Mouse (Mus musculus): ENCODE measurements at regions not wholly inside any gene's neighbourhood (a gene's known extent, or its start where the extent isn't known, plus 50 kb on each side); places are given as distances from the start of the nearest gene placed in this dataset.

DNA sequence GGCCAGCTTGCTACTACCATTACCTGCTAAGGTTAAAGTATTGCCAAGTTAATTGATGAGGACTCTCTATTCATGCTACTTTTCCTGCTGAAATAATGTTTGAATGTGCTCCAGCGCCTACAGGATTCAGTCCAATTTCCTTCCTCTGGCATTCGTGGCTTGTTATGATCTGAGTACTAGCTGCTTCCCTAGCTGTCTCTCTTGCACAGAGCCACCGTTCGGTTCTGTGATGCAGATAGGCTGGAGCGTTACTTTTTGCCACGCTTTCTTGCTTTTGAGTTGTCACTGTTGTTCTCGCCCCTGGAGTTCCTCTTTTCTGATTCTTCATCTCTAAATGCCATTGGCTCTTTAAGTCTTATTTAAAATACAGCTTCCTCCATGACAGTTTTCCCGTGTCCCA is 279.3 kb downstream of the Olfm4 start:
- Histone ChIP-seq H3K9ac (no peak overlapping the region), H3K27me3 (no peaks in the 10 kb centered on the region), H3K4me1 (peaks cover 12% of the 10 kb centered on the region), H3K4me3 (no peak overlapping the region), H3K27ac (no peak overlapping the region), H3K36me3 (no peaks in the 10 kb centered on the region), H3K4me2 (replicated peaks) (no peak overlapping the region), H3K9me3 (replicated peaks) (no peaks in the 10 kb centered on the region)
- 62% methylated on average over 8 of the region's 8 CpGs for WGBS
- ATAC-seq (ENCODE audit: low FRiP score): no peak

DNA sequence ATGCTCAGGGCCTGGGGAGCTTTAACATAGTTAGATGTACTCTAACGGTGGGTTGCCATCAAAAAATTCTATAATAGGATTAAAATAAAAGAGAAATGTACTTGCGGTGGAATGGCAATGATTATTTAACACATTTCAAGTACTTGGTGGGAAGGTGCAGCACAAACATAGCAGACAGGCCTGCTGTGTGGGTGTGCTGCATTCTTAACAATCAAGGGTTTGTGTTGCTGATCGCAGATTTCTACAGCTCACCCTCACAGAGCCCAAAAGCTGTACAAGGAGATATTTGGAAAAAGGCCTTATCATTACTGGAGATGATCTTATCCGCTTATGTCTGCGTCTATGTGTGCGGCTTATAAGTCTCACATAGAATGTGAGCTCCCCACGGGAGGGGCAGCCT is 281.2 kb downstream of the Olfm4 start:
- H3K4me2 ChIP-seq (replicated peaks): no peak overlapping the region
- ATAC-seq (ENCODE audit: low FRiP score): no peak

DNA sequence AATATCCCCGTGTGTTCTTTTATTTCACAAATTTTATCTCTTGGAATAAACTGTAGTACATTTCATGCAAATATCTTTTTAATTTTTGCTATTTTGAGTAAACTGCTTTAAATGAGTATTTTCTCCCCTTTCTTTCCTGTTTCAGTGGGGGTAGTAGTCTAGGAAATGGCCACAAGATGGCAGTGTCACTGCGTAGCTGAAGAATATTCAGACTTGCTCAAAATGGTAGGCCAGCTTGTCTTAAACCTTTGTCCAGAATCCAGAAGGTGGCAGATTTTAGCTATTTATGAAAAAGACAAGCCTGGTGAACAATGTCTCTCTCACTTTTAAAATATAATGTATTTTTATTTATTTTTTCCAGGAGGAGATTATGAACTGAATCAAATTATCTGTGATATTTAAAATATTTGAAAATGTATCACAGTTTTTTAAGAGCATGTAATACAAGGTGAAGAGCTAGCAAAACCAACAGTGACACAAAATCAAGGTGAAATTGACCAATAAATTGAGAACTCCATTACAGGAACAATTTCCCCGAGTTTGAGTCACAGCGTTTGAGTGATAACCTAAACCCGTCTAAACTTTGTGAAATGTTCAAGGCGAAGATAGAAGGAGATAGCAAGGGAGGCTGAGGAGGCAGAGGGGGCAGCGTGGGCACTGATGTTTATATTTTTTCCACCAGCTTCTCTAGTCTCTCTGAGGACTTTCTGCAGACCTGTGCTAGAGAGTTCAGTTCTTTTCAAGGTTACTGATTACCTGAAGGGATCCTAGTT is 285.5 kb downstream of the Olfm4 start:
- Histone ChIP-seq H3K9ac (no peak overlapping the region), H3K4me1 (peaks cover 11% of the 10 kb centered on the region; the same call in 1 of the 2 replicates), H3K4me2 (replicated peaks) (peak overlapping the region; percentile 31; the same call in 1 of the 2 replicates), H3K27me3 (no peaks in the 10 kb centered on the region), H3K27ac (no peak overlapping the region), H3K36me3 (no peaks in the 10 kb centered on the region), H3K4me3 (no peak overlapping the region), H3K9me3 (replicated peaks) (no peaks in the 10 kb centered on the region)
- 49% methylated on average over 7 of the region's 7 CpGs for WGBS
- peak; percentile 59 for ATAC-seq (ENCODE audit: low FRiP score)

More for the DNA sequence above, 281.2 kb downstream of the Olfm4 start:
- Histone ChIP-seq H3K4me1 (peaks cover 19% of the 10 kb centered on the region), H3K4me3 (no peak overlapping the region), H3K36me3 (no peaks in the 10 kb centered on the region), H3K9ac (no peak overlapping the region), H3K9me3 (replicated peaks) (no peaks in the 10 kb centered on the region), H3K27ac (no peak overlapping the region), H3K27me3 (no peaks in the 10 kb centered on the region)
- 83% methylated on average over 7 of the region's 7 CpGs for WGBS

DNA sequence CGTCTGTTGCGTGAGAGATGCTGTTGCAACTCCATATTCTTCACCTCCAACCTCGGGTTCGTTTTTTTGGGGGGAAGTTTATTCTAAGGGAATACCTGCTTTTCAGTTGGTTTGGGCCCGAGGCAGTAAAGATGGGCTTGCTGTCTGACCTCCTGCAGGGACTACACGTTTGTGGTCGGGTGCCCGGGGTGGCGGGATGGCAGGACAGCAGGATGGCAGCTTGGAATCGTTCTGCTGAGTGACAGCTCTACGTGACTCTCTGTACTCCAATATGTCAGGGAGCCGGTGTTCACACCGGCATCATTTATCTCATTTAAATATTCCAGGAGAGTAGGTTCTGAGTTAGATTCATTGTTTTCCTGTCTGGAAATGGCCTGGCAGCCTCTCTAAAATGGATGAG is 286.2 kb downstream of the Olfm4 start:
- no peaks in the 10 kb centered on the region for H3K9me3 ChIP-seq (replicated peaks)

DNA sequence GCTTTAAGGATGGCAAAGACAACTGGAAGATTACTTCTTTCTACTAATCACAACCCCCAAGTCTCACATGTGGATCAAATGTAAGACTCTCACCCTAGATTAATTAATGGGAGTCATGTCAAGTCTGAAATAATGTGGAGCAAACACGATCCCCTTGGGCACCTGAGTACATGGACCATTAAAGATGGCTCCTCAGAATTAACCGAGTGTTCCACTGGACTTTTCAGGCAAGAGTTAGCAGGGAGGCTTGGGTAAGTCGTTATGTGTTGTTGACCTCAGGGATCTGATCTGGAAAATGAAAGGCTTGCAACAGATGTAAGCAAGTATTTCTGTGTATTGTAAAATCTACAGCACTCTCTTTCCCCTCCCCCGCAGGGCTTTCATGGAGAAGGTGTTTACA is 296.3 kb downstream of the Olfm4 start:
- Histone ChIP-seq H3K4me2 (replicated peaks) (no peak overlapping the region), H3K9me3 (replicated peaks) (no peaks in the 10 kb centered on the region), H3K4me3 (no peak overlapping the region), H3K36me3 (no peaks in the 10 kb centered on the region), H3K4me1 (no peaks in the 10 kb centered on the region), H3K27me3 (no peaks in the 10 kb centered on the region), H3K9ac (no peak overlapping the region), H3K27ac (no peak overlapping the region)
- no peak for ATAC-seq (ENCODE audit: low FRiP score)
- WGBS: 73% methylated on average over 4 of the region's 4 CpGs

More for the DNA sequence above, 286.2 kb downstream of the Olfm4 start:
- H3K36me3 ChIP-seq: no peaks in the 10 kb centered on the region
- no peak overlapping the region for H3K4me3 ChIP-seq
- peak overlapping the region; percentile 31 for H3K4me2 ChIP-seq (replicated peaks)
- H3K4me1 ChIP-seq: peaks cover 11% of the 10 kb centered on the region; the same call in 1 of the 2 replicates
- WGBS: 47% methylated on average over 13 of the region's 13 CpGs
- no peaks in the 10 kb centered on the region for H3K27me3 ChIP-seq
- H3K27ac ChIP-seq: no peak overlapping the region
- ATAC-seq (ENCODE audit: low FRiP score): 0 out of 2 replicates have a peak, but pooled peaks have one; percentile 41
- H3K9ac ChIP-seq: no peak overlapping the region

DNA sequence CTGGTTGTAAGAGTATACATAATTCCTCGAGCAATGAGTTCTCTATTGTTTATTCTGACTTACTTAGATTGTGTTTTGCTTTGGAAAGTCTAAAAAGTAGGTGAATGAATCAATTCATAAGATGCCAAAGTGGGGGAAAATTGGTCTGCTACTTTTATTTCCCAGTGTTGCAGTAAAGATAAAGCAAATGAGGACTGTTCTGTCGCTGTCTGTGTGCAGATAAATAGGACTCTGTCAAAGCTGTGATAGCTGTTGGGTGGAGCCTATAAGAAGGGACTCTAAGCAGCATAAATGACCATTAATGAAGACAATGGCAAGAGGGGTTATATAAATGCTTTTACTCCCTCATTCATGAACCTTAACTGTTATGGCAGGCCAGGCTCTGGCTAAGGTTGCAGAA is 299.8 kb downstream of the Olfm4 start:
- Histone ChIP-seq H3K27ac (no peak overlapping the region), H3K4me3 (no peak overlapping the region), H3K36me3 (no peaks in the 10 kb centered on the region), H3K9ac (no peak overlapping the region), H3K9me3 (replicated peaks) (no peaks in the 10 kb centered on the region), H3K4me1 (no peaks in the 10 kb centered on the region), H3K27me3 (no peaks in the 10 kb centered on the region), H3K4me2 (replicated peaks) (no peak overlapping the region)
- ATAC-seq (ENCODE audit: low FRiP score): no peak
- 67% methylated on average over 2 of the region's 2 CpGs for WGBS

DNA sequence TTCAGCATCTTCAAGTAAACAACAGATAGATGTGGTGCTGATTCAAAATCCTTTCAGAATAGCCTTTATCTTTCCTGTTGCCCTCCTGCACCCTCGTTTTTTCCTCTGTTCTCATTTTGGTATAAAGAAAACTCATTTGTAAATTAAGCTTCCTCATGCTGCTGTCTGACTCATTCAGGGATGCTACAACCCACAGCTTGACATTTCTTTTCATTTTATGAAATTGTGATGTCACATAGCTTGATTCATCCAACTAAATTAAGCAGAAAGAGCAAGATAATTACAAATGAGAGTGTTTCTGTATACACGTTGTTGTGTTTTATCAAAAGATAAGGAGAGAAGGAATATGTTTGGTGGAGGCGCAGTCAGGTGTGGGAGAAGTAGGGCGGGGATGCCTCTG is 307.5 kb downstream of the Olfm4 start:
- WGBS: 83% methylated on average over 4 of the region's 4 CpGs
- H3K4me1 ChIP-seq: no peaks in the 10 kb centered on the region
- H3K4me2 ChIP-seq (replicated peaks): no peak overlapping the region
- no peaks in the 10 kb centered on the region for H3K9me3 ChIP-seq (replicated peaks)
- H3K36me3 ChIP-seq: no peaks in the 10 kb centered on the region
- no peak for ATAC-seq (ENCODE audit: low FRiP score)
- H3K27ac ChIP-seq: no peak overlapping the region
- H3K4me3 ChIP-seq: no peak overlapping the region
- H3K27me3 ChIP-seq: no peaks in the 10 kb centered on the region
- no peak overlapping the region for H3K9ac ChIP-seq

DNA sequence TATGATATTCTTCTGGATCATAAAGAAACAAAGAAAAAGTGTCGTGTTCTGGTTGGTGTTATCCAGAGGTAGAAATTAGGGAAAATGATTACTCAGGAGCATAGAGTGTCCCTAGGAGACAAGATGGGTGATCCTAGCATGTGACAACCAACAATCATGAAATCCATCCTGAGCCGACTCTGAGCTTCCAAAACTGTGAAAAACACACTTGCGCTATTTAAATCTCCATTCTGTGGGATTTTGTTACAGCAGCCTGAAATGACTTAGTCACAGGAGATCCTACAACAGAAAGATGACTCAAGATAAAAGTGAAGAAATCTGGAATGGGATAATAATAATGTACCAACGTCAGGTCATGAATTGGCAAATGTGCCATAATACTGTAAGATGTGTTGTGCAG is 309.5 kb downstream of the Olfm4 start:
- no peak overlapping the region for H3K4me2 ChIP-seq (replicated peaks)
- no peak overlapping the region for H3K27ac ChIP-seq
- no peaks in the 10 kb centered on the region for H3K9me3 ChIP-seq (replicated peaks)
- H3K36me3 ChIP-seq: no peaks in the 10 kb centered on the region
- H3K4me3 ChIP-seq: no peak overlapping the region
- no peak for ATAC-seq (ENCODE audit: low FRiP score)
- 92% methylated on average over 4 of the region's 4 CpGs for WGBS
- H3K4me1 ChIP-seq: no peaks in the 10 kb centered on the region
- H3K9ac ChIP-seq: no peak overlapping the region
- H3K27me3 ChIP-seq: no peaks in the 10 kb centered on the region

DNA sequence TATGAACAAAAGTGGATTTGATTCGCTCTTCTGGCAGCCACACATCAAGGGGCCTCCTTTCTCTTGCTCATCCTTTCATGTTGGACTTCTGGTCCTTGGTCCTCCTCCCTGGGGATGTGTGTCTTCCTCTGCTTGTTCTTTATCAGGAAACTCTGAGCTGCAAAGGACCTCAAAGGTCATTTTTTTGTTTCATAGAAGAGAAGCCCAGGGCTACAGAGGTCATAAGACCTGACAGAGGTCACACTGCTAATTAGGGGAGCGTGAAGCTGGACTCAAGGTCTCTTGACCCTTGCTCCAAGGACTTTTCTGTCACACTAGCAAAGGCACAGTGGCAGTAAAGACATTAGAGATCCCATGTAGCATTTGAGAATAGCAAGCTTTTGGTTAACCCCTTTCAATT is 345.8 kb downstream of the Olfm4 start:
- H3K4me2 ChIP-seq (replicated peaks): no peak overlapping the region
- H3K9ac ChIP-seq: no peak overlapping the region
- H3K4me1 ChIP-seq: no peaks in the 10 kb centered on the region
- H3K36me3 ChIP-seq: no peaks in the 10 kb centered on the region
- no peak overlapping the region for H3K27ac ChIP-seq
- no peak for ATAC-seq (ENCODE audit: low FRiP score)
- H3K27me3 ChIP-seq: no peaks in the 10 kb centered on the region
- WGBS: 14% methylated on average over 2 of the region's 2 CpGs
- H3K9me3 ChIP-seq (replicated peaks): no peaks in the 10 kb centered on the region
- no peak overlapping the region for H3K4me3 ChIP-seq

DNA sequence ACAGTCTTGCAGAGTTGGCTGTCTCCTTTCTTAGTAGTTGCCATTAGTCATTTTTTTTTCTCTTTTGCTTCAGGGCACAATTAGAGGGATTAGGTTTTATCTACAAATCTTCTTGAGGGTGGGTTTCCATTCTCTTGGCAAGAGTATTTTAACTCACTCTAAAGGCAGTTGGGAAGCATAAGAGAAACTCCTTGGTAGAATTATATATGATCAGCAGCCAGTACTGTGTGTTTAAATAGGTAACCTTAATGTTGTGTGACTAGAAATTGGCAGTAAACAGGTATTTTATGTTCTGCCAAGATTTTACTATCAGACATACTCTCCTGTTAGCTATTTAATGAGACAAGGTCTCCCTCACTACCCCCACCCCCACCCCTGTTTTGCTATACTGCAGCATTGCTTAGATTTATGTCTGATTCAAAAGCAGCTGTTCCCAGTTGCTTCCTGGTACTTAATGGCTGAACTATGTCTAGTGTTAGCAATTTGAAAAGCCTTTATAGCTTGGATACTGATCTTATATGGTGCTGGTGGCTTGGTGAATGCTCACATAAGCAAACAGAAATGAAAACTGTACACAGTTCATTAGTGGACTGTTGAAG is 378.2 kb downstream of the Olfm4 start:
- H3K4me2 ChIP-seq (replicated peaks): no peak overlapping the region
- no peak for ATAC-seq (ENCODE audit: low FRiP score)
- H3K4me1 ChIP-seq: no peaks in the 10 kb centered on the region
- no peak overlapping the region for H3K27ac ChIP-seq
- H3K9me3 ChIP-seq (replicated peaks): no peaks in the 10 kb centered on the region
- no peaks in the 10 kb centered on the region for H3K36me3 ChIP-seq
- no peak overlapping the region for H3K4me3 ChIP-seq
- no peaks in the 10 kb centered on the region for H3K27me3 ChIP-seq
- no peak overlapping the region for H3K9ac ChIP-seq

DNA sequence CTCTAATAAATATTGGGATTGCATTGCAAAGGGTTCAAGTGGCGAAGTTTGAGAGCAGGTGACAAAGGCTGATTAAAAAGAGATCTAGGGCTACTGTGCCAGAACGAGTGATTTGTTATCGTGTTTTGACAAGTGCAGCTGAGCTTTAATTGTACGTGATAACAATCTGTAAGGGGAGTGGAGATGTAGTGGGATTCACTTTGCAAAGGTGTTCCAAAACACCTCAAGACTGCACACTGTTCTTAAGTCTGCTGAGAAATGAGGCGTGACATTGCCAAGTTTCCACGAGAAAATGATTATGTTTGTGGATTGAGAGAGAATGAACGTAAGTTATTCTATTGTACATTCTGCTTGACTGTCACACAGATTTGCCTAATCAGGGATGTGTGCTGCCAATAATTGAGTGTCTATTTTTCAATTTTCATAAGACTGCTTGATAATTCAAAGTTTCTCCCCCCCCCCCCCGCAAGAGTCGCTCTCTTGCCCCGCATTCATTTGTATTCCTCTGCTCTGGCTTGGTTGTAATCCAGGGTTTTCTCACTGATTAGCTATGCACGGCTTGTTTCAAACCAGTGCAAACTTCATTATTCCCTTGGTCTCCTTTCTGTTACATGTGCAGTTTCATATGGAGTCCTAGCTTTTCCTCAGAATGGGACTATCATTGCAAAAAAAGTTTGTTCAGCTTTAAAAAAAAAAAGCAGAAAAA is 385.7 kb downstream of the Olfm4 start:
- H3K4me1 ChIP-seq: no peaks in the 10 kb centered on the region
- ATAC-seq (ENCODE audit: low FRiP score): no peak
- H3K4me2 ChIP-seq (replicated peaks): no peak overlapping the region
- H3K4me3 ChIP-seq: no peak overlapping the region
- no peaks in the 10 kb centered on the region for H3K27me3 ChIP-seq
- H3K9me3 ChIP-seq (replicated peaks): no peaks in the 10 kb centered on the region
- no peak overlapping the region for H3K9ac ChIP-seq
- no peaks in the 10 kb centered on the region for H3K36me3 ChIP-seq
- H3K27ac ChIP-seq: no peak overlapping the region
- 61% methylated on average over 11 of the region's 11 CpGs for WGBS

DNA sequence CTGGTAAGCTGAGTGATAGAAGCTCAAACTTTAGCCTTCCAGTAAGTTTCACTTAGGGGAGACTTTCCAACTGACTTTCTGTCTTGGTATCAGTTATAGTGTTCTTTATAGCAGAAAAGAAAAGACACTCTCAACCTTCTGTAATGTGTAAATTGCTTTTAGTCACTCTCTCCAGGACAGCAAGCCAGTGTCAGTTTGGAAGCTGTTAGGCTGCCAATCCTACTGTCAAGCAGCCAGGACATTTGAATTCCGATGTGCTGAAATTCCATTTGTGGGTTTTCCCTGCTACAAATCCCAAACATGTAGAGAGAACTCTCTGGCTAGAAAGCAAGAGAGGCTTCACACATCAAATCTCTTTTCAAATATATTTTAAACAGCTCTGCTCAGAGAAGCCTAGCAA is 390.4 kb downstream of the Olfm4 start:
- 93% methylated on average over 1 of the region's 1 CpGs for WGBS
- Histone ChIP-seq H3K4me3 (no peak overlapping the region), H3K4me1 (no peaks in the 10 kb centered on the region), H3K36me3 (no peaks in the 10 kb centered on the region), H3K27ac (no peak overlapping the region), H3K9ac (no peak overlapping the region), H3K9me3 (replicated peaks) (no peaks in the 10 kb centered on the region), H3K27me3 (no peaks in the 10 kb centered on the region), H3K4me2 (replicated peaks) (no peak overlapping the region)
- ATAC-seq (ENCODE audit: low FRiP score): no peak

Measured in hindbrain, embryonic 12.5 days (tissue).